Mouse (Mus musculus): ENCODE data around the gene Mcf2l. TPM values are rescaled to one million over a fixed set of nuclear protein-coding genes. Genes with fewer than 3 reads are reported as not detected.

The Mcf2l gene
- total RNA-seq, 2 experiments from 2014 or later = 43.0 to 52.5 TPM

DNA sequence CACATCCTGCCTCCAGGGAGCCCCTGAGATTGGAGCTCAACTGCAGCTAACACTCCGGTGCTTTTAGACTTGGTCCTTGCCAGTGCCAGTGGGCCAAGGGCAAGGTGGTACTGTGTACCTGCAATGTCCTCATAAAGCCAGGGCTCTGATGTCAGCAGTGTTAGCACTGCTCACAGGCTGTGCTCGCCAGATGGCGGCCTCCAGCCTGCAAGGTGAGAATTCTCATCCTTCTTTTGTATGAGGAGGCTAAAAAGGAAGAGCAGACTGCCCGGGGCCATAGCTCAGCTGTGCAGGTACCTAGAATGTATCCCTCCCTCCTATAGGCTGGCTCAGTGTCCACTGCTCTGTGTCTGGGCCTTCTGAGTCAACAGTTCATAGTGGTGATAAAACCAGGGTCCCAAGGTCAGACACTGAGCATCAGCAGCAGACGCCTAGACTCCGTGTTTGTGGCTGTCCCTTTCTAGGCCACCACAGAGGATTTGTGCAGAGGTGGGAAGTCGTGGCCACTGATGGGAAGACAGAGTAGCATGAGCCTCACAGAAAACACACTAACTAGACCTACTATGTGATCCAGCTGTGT is 77.5 kb downstream of the Mcf2l start:
- DNase-seq = no peak

DNA sequence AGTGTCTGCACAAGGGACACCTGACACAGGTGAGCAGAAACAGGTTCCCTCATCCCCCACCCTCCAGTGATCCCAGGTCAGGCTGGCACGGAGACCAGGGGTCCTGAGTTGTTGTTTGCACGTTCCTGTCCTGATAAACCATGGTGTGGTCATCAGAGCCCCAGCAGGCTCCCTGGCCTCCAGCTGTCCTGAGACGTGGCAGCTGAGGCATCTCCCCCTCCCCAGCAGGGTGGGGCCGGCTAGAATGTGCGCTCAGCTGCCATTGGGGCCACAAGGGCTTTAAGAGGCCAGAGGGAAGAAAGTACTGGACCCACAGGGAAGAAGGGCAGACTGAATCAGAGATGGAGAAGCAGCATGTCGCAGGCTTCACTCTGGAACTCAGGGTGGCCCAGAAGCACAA is 79.1 kb downstream of the Mcf2l start:
- no peak for DNase-seq

DNA sequence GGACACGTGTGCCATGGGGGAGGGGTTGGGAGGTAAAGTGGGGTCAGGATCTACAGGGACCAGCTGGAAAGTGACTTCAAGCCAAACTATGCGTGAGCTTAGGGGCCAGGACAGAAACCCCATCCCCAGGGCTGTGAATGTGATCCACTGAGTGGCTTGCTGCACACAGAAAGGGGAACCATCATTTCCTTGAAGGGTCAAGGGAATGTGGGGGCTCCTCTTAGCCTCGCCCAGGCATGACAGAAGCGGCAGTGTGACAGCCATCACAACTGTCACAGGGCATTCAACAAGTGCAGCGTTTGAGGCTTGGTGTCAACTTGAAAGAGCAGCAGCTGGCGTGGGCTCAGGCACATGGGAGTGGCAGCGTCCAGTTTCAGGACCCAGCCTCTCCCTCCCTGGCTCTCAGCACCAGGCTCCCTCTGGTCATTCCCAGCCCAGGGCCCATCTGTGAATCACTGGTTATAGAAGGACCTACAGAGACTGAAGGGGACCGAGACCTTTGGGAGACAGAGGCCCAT is 81.8 kb downstream of the Mcf2l start:
- DNase-seq = no peak

DNA sequence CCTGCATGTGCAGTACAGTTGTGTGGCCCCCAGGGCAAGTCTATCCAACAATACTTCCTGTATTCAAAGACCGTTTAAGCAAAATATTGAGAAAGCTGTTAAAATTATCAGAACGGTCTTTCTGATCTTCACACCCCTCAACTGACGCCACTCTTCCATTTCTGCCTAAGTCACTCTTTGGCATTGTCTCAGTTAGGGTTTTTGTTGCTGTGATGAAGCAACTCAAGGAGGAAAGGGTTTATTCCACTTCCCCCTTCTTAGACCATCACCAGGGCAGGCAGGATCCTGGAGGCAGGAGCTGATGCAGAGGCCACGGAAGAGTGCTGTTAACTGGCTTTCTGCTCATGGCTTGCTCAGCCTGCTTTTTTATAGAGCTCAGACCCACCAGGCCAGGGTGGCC is 82.3 kb downstream of the Mcf2l start:
- no peak for DNase-seq

DNA sequence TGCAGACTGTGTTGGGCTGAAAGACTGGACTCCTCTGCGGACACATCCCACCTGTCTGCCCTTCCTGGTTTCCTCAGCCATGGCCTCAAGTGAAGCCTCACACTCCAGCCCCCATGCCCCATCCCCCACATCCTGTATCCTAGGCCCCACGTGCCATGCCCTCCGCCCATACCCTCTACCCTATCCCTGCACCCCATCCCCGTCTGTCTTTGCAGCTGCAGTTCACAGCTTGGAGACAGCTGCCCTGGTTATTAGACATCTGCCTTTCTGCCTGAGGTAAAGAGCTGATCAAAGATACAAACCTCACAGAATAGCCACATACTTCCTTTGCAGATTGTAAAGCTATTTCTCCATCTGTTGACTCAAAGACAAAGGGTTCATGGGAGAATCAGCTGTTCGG is 83.3 kb downstream of the Mcf2l start:
- DNase-seq = no peak

DNA sequence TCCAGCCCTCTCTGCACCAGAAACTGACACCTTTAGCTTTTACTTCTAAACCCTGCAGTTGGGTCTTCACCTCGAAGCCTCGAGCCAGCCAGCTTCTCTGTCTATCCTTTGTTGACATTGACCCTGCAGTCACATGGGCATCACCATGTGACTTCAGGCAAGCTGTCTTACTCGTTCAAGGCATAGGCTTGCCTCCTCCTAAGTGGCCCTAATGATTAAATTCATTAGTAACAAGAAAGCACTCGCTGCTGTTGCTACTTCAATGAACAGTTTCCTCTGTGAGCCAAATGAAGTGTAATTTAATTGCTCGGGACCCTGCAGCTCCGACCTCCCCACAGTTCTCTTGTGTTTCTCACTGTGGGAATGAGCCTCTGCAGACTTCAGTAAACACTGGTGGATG is 83.8 kb downstream of the Mcf2l start:
- no peak for DNase-seq

DNA sequence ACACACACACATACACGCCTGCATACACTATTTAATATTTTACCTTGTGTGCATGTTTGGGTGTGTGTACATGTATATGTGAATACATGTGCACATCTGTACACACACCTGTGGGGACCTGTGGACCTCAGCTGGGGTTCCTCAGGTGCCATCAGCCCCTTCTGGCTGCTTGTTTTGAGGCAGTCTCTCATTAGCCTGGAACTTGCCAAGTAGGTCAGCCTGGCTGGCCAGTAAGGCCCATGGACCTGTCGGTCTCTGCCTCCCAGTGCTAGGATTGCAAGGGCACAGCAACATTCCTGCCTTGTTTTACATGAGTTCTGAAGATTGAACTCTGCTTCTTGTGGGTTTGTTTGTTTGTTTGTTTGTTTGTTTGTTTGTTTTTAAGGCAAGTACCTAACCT is 87.0 kb downstream of the Mcf2l start:
- no peak for DNase-seq

DNA sequence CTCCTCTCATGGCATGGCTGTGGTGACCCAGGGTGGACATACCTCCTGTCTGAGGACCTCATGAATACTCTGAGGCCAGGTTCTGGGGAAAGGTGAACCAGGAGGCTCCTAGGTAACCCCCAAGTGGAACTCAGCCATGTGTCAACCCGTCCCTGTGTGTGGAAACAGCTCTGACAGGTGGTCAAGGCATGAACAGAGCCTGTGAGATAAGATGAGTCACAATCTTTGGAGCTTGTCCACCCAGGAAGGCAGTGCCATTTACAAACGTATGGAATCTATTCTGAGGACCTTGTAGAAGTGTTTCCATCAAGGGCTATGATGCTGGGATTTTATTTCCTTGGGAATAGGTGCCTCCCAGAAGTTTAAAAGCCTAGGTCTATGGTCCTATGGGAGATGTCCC is 87.6 kb downstream of the Mcf2l start:
- no peak for DNase-seq

DNA sequence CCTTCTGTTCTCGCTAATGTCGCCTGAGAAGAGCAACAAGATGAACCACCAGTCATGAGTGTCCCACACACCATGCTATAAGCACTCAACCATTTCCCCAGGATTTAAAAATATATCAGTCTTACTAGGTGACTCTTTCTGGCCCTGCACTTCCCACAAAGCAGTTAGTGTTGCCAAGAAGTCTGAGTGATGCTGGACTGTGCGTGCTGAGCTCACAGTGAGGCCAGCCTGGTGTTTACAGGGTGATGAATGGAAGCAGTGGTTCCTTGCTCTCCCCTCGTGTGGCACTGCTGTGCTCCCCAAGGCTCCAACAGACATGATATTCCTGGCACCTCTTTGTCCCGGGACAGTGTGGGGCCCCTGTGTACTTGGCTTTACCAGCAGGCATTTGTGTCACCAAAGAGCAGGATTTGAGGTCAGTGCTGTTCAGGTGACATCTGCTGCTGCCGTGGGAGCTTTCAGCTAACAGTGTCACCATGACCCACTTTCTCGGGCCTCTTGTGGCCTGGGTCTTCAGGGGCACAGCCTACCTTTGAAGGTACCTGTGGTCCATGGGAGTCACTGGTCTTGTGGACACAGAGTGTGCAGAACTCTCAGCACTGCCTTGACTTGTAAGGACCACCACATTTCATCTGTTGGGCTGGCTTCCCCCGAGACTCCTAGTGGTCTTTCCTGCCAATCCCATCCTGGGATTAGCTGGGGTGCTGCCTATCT is 88.4 kb downstream of the Mcf2l start:
- no peak for DNase-seq

DNA sequence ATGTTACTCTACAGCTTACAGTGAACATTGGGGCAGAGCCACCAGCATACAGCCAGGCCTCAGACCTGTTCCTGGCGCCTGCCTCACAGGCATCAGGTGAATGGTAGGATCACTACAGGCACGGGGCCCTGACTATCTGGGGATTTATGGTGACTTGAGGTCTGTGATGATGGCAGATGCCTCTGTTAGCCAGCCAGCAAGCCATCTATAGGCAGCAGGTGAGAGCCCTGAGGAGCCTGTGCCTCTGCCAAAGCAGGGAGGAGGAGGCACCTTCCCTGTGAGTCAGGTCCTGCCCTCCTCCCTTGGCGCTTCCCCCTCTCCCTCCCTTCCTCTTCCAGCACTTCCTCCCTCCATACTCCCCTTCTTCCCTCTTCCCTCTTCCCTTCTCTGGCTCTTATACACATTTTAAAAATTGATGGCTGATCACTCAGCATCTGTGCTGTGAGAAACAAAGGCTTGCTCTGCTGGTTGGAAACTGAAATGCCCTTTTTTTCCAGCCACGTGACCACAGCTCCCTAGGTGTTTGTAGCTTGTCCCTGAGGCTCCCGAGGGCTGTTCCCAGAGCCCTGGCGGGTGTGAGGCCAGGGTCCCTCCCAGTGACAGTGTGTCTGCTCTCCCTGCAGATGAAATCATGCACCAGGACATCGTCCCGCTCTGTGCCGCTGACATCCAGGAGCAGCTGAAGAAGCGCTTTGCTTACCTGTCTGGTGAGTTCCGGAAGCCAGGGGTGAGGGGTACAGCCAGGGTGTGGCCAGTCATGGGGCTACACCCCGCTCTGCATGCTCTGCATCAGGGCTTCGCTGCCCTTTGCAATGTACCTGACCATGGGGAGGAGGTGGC is 89.2 kb downstream of the Mcf2l start:
- DNase-seq = no peak

DNA sequence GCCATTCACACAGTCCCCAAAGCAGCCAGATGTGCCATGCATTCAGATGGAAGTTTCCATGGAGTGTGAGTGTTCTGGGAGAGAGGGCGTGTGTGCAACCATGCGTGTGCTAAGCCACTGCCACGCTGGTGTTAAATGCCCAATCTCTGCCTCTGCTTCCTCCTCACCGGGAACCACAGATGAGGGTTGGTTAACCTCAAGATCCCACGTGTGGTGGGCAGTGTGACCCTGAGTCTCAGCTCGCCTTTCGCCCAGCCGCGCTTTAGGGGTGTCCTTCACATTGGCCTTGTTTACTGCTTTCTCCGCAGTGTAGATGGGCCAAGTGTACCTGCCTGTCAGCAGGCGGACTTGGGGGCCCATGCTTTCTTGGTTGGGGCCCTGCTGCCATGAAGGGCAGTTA is 102.7 kb downstream of the Mcf2l start:
- DNase-seq = no peak

DNA sequence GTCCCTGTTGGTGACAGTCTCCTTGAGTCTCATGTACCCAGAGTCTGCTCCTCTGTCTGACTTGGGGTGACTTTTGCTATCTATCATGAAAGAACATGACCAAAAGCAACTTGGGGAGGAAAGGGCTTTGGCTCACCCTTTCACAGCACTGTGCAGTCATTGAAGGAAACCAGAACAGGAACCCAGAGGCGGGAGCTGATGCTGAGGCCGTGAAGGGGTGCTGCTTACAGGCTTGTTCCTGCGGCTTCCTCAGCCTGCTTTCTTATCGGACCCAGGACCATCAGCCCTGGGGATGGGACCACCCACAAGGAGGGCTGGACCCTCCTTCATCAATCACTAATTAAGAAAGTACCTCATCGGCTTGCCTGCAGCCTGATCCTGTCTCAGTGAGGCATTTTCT is 103.1 kb downstream of the Mcf2l start:
- no peak for DNase-seq

DNA sequence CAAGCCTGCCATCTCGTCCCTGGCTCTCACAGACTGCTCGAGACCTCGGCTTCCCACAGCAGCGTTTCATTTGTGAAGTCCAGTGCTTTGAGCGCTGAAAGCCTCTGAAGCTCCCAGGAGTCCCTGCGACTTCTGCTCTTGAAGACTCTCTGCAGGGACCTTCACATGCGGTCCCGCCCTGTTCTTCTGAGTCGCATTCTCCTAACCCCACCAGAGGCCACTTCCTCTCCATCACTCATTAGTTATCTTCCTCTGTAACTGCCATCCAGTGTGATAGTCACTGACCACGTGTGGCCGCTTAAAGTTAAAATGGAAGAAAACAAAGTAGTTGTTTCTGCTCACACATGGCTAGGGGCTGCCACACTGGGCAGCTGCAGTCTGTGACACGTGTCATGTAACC is 103.7 kb downstream of the Mcf2l start:
- no peak for DNase-seq

DNA sequence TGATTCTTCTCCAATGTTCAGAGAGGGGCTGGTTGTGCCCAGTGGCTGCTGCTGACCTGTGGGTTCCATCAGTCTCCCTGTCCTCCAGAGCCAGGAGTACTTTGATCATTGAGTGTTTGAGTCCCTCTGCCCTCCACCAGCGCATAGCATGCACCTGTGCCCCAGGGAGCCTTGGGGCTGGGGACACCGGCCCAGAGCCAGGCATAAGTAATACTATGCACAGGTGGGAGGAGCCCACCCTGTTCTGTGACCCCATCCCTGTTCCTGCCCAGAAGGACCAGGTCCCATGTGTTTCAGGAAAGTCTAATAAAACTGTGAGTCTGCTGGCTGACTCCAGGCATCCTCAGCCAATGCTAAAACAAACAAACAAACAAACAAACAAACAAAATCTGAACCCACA is 104.7 kb downstream of the Mcf2l start:
- no peak for DNase-seq

DNA sequence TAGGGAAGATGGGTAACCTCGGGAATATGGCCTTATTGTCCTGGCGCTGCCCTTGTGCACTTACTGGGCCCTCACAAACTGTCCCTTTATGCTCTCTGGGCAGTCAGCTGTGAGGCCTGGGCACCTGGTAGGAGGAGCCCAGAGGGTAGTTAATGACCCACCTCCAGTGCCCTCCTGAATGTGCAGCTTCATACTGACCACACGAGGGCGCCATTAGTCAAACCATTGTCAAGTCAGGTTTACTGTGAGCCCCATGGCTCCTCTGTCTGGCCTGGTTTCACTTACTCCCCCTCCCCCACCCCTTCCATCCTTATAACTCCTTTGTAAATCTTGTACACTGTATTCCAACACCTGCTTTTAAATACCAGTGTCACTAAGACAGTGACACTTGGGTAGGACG is 105.1 kb downstream of the Mcf2l start:
- DNase-seq = peak; percentile 63

DNA sequence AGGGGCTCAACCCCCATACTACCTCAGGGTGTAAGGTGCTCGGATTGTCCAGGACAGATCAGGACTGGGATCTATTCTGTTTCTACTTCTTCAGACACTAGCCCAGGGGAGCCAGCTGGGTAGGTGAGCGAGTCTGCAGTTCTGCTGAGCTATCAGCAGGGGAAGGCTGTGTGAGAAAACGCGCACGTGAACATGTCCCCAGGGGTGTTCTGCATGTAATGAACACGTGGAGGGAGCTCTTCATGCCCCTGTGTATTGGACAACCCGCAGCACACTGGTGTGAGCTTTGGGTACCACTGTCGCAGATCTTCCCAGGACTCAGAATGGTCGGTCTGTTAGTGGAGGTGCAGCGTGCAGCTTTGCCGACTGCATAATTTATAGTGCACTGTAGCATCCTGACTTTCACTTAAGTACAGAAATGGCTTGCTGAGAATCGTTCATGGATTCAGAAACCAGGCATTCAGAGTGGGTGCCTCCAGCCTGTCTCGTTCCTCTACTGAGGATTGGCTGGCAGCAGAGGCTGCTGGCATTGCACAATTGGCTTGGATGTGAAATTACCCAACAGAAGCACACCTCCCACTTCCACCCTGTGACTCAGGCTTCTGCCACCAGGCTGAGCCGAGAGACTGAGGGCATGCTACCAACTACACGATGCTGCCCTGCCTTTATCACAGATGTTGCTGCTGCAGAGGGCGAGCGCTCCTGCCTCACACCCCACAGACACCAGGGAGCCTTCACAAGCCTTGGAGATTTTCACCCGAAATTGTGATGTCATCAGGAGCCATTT is 110.3 kb downstream of the Mcf2l start:
- peak; percentile 70 for DNase-seq

DNA sequence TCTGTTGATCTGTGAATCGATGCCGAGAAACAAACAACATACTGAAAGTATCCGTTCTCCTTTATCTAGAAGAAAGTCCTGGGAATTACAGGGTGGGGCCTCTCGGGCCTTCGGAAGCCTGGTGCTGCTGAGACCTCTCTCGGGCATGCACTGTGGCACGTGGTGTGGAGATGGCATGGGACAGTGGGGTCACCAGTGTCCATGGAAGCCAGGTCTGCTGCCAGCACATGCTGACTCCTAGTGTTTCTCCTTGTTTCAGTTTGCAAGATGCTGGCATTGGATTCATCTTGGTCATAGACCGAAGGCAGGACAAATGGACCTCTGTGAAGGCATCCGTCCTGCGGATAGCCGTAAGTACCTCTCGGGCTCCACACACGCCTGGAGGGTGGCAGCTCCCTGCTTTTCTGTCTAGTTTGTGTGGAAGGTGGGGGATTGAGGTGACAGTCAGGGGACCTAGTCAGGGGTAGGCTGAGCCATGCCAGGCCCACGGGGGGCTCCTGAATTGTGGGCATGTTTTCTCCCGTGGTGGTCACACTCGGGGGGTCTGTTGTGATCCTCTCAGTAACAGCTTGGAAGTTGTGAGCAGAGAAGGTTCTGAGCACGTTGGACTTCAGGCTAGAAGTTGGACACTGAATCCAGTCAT is 111.1 kb downstream of the Mcf2l start:
- no peak for DNase-seq

DNA sequence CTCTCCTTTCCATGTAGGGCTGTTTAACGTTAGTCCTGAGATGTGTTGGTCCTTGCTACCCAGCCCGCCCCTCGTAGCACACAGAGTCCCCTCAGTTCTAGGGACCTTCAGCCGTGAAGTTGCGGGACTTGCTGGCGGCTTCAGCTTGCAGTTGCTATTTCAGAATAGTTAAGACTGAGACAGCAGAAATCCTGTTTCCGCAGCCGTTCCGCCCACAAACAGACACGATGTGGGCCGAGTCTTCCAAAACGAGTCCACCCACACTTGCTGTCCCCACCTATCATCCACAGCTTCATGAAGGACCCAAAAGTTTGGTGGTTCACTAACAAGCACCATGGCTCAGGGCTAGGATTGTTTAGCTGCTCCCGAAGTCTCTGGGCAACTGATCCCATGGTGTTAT is 111.7 kb downstream of the Mcf2l start:
- DNase-seq = no peak

DNA sequence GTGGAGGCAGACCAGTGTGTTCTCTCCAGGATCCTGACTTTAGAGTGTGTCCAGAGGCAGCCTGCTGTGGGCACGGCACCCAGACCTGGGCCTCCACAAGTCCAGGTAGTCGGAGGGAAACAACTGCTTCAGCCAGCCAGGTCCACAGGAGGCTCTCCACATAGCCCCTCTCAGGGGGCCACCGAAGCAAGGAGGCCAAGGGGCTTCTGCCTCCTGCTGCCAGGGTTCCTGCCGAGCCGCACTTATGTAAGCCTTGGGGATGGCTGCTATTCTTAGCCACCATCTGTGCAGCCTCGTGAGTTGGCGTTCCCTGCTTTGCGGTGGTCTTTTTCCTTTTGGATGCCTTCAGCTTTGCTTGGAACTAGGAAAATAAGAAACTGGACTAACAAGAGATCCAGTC is 114.0 kb downstream of the Mcf2l start:
- DNase-seq = no peak

DNA sequence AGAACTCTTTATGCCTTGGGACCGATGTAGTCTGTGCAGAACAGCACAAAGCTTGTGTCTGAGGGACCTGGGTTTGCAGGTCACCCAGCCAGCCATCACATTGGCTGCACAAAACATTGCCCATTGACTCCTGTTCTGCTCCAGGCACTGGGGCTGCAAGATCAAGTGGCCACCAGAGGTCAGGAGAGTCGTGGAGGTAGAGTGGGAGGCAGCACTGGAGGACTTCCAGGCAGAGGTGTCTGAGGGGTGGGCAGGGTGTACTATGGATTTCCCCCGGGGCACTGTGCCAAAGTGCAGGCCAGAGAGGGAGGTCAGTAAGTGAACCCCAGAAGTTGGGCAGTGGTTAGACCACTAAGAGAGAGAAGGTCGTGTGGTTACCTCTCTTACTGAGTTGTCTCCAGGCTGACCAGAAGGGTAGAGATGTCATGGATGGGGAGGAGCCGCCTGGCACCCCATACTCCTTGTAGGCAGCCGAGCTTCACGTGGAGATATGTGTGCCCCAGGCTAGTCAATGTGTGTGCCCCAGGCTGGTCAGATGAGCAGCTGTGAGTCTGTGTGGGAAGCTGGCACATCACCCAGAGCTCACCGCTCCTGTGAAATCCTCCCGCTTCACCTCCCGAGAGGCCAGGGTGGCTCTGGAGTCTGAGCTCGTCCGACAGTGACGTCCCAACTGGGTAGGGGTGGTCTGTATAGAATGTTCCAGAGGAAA is 115.3 kb downstream of the Mcf2l start:
- peak; percentile 28 for DNase-seq

DNA sequence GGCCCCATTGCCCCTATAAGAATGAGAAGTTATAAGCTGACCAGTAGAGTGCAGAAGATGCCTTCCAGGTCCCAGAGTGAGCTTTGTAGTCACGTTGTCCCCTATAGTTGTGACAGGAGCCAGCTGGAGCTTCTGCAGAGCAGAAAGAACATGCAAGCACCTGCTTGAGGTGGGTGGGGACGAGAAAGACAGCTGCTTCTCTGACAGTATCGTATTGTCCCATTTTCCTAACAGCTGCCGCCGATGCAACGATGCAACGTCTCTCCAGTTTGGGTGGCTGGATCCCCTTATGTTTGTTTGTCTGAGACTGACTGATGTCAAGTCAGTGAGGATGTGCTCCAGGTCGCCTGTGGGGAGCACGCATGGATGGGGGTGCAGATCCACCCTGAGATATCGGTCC is 117.8 kb downstream of the Mcf2l start:
- DNase-seq = no peak

All from adrenal gland, postnatal 10 days (tissue).